Mouse (Mus musculus): ENCODE data around the gene Olfr190. TPM values are rescaled to one million over a fixed set of nuclear protein-coding genes. Genes with fewer than 3 reads are reported as not detected.
"Not testable (repeated sequence)": the region's sequence is repeated elsewhere in the genome, so short reads cannot be mapped to it uniquely, and the experiment has no call there.

Olfr190 gene
- polyA plus RNA-seq, 1 experiment, result not detected

DNA sequence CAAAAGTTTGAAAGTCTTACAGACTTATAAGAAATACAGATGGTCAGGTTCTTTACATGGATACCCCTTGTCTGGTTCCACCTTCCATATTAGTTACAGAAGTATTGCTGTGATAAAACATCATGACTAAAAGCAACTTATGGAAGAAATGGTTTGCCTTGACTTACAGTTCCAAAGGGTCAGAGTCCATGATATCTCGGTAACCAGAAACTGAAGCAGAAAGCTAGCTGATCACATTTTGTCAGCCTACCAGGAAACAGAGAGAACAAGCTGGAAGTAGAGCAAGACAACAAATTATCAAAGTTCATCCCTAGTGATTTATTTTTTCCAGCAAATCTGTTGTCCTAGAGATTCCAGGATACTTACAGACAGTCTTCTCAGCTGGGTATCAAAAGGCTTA, 4.3 kb downstream of the Olfr190 start:
- Histone ChIP-seq H3K9me3 (replicated peaks; ENCODE audit: control insufficient read depth, insufficient read depth, low read length, poor library complexity, severe bottlenecking) (no peaks in the 10 kb centered on the region), H3K27ac (ENCODE audit: insufficient read depth, low read length) (no peak overlapping the region), H3K9ac (ENCODE audit: low read depth, poor library complexity, severe bottlenecking) (no peak overlapping the region), H3K4me1 (ENCODE audit: control insufficient read depth, insufficient read depth, low read length) (no peaks in the 10 kb centered on the region), H3K27me3 (ENCODE audit: control insufficient read depth, insufficient read depth, low read length, poor library complexity, severe bottlenecking) (no peaks in the 10 kb centered on the region), H3K4me3 (ENCODE audit: low read depth, low read length) (no peak overlapping the region), H3K36me3 (ENCODE audit: control insufficient read depth, insufficient read depth, low read length, poor library complexity, severe bottlenecking) (no peaks in the 10 kb centered on the region)
- TF ChIP-seq POLR2A (IDR thresholded peaks at IDR 0.05; ENCODE audit: insufficient read depth, low read length) (no peak), CTCF (IDR thresholded peaks at IDR 0.05; ENCODE audit: low read depth, low read length) (no peak), EP300 (IDR thresholded peaks at IDR 0.05; ENCODE audit: insufficient read depth, low read depth, low read length) (no peak)

DNA sequence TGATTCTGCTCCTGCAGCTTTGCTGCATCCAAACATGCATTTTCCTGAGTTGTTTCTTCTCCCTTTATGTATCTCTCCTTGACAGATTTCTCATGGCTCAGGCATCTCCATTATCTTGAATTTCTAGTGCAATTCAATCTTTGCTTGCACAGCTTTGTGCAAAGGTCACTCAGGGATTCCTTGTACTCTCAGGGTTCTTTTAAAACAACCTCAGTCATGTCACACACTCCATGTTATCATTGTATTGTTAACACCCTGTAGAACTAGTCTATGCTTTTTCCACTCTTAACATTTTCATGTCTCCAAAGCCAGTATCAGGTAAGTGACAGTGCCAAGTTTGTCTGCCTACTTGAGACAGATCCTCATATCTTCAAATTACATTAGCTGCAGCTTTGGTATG, 6.0 kb downstream of the Olfr190 start:
- Histone ChIP-seq H3K27me3 (ENCODE audit: control insufficient read depth, insufficient read depth, low read length, poor library complexity, severe bottlenecking) (no peaks in the 10 kb centered on the region), H3K4me3 (ENCODE audit: low read depth, low read length) (no peak overlapping the region), H3K36me3 (ENCODE audit: control insufficient read depth, insufficient read depth, low read length, poor library complexity, severe bottlenecking) (no peaks in the 10 kb centered on the region), H3K9ac (ENCODE audit: low read depth, poor library complexity, severe bottlenecking) (no peak overlapping the region), H3K27ac (ENCODE audit: insufficient read depth, low read length) (no peak overlapping the region), H3K4me1 (ENCODE audit: control insufficient read depth, insufficient read depth, low read length) (no peaks in the 10 kb centered on the region), H3K9me3 (replicated peaks; ENCODE audit: control insufficient read depth, insufficient read depth, low read length, poor library complexity, severe bottlenecking) (no peaks in the 10 kb centered on the region)
- TF ChIP-seq POLR2A (IDR thresholded peaks at IDR 0.05; ENCODE audit: insufficient read depth, low read length), result no peak
- no peak for TF ChIP-seq CTCF (IDR thresholded peaks at IDR 0.05; ENCODE audit: low read depth, low read length)
- TF ChIP-seq EP300 (IDR thresholded peaks at IDR 0.05; ENCODE audit: insufficient read depth, low read depth, low read length), result no peak

DNA sequence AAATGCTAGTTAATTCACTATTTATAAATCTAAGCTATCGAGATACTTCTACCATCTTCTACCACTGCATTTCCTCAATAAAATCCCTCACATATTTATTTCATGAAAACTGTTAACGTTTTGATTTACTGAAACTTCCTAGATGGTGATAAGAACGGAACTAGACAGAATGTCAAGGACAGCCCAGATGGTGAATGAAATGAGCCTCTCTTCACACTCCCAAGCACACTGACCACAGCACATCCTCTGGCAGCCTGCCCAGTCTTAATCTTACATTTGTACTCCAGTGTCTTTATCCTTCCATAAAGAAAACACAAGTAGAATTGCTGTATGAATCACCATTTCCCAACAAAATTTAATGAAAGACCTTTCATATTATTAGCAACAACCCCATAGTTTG, 15.4 kb downstream of the Olfr190 start:
- H3K9me3 ChIP-seq (replicated peaks; ENCODE audit: control insufficient read depth, insufficient read depth, low read length, poor library complexity, severe bottlenecking); H3K36me3 ChIP-seq (ENCODE audit: control insufficient read depth, insufficient read depth, low read length, poor library complexity, severe bottlenecking); H3K9ac ChIP-seq (ENCODE audit: low read depth, poor library complexity, severe bottlenecking): not testable (repeated sequence)

DNA sequence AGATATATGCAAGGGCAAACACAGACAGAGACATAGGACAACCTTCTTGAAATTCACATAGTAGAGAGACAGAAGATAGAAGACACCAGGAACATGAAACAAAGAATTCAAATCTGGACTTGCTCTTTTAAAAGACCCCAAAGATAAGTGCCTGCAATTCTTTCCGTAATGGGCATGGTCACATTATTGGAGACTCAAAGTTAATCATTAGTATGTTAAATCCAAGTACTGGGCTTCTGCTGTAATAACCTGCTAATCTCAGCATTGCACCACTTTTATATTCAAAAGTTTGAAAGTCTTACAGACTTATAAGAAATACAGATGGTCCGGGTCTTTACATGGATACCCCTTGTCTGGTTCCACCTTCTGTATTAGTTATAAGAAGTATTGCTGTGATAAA, 28.5 kb downstream of the Olfr190 start:
- H3K9ac ChIP-seq (ENCODE audit: low read depth, poor library complexity, severe bottlenecking); H3K4me1 ChIP-seq (ENCODE audit: control insufficient read depth, insufficient read depth, low read length); H3K27ac ChIP-seq (ENCODE audit: insufficient read depth, low read length); H3K36me3 ChIP-seq (ENCODE audit: control insufficient read depth, insufficient read depth, low read length, poor library complexity, severe bottlenecking); H3K4me3 ChIP-seq (ENCODE audit: low read depth, low read length); H3K9me3 ChIP-seq (replicated peaks; ENCODE audit: control insufficient read depth, insufficient read depth, low read length, poor library complexity, severe bottlenecking); H3K27me3 ChIP-seq (ENCODE audit: control insufficient read depth, insufficient read depth, low read length, poor library complexity, severe bottlenecking): not testable (repeated sequence)

More for the DNA sequence above, 15.4 kb downstream of the Olfr190 start:
- not testable (repeated sequence) for H3K27ac ChIP-seq (ENCODE audit: insufficient read depth, low read length); H3K4me1 ChIP-seq (ENCODE audit: control insufficient read depth, insufficient read depth, low read length); H3K4me3 ChIP-seq (ENCODE audit: low read depth, low read length); H3K27me3 ChIP-seq (ENCODE audit: control insufficient read depth, insufficient read depth, low read length, poor library complexity, severe bottlenecking)

DNA sequence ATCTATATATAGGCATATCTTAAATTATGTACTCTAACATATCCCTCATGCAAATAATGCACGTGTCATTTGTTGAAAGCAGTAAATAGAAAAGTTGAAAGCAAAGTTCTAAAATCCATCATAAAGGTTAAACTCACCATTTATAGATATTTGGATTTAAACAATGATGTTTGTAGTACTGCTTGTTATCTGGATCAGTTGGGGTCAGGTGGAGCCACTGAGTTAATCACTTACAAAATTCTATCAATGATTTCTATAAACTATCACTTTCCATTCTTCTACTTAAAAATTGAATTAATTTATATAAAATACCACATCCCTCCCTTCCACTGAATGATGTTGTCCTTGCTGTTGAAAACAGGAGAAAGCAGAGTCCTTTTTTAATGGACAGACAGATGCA, 28.9 kb downstream of the Olfr190 start:
- H3K4me1 ChIP-seq (ENCODE audit: control insufficient read depth, insufficient read depth, low read length), result no peaks in the 10 kb centered on the region
- H3K9me3 ChIP-seq (replicated peaks; ENCODE audit: control insufficient read depth, insufficient read depth, low read length, poor library complexity, severe bottlenecking), result no peaks in the 10 kb centered on the region
- TF ChIP-seq POLR2A (IDR thresholded peaks at IDR 0.05; ENCODE audit: insufficient read depth, low read length) (no peak), EP300 (IDR thresholded peaks at IDR 0.05; ENCODE audit: insufficient read depth, low read depth, low read length) (no peak), CTCF (IDR thresholded peaks at IDR 0.05; ENCODE audit: low read depth, low read length) (no peak)
- no peak overlapping the region for H3K4me3 ChIP-seq (ENCODE audit: low read depth, low read length)
- H3K36me3 ChIP-seq (ENCODE audit: control insufficient read depth, insufficient read depth, low read length, poor library complexity, severe bottlenecking), result no peaks in the 10 kb centered on the region
- no peak overlapping the region for H3K27ac ChIP-seq (ENCODE audit: insufficient read depth, low read length)
- H3K9ac ChIP-seq (ENCODE audit: low read depth, poor library complexity, severe bottlenecking), result no peak overlapping the region
- H3K27me3 ChIP-seq (ENCODE audit: control insufficient read depth, insufficient read depth, low read length, poor library complexity, severe bottlenecking), result no peaks in the 10 kb centered on the region

DNA sequence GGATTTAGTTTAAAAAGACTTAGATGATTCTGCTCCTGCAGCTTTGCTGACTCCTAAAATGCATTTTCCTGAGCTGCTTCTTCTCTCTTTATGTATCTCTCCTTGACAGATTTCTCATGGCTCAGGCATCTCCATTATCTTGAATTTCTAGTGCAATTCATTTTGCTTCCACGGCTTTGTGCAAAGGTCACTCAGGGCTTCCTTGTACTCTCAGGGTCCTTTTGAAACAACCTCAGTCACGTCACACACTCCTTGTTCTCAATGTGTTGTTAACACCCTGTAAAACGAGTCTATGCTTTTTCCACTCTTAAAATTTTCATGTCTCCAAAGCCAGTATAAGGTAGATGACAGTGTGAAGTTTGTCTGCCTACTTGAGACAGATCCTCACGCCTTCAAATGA, 30.2 kb downstream of the Olfr190 start:
- Histone ChIP-seq H3K27ac (ENCODE audit: insufficient read depth, low read length) (no peak overlapping the region), H3K27me3 (ENCODE audit: control insufficient read depth, insufficient read depth, low read length, poor library complexity, severe bottlenecking) (no peaks in the 10 kb centered on the region), H3K4me1 (ENCODE audit: control insufficient read depth, insufficient read depth, low read length) (no peaks in the 10 kb centered on the region), H3K36me3 (ENCODE audit: control insufficient read depth, insufficient read depth, low read length, poor library complexity, severe bottlenecking) (no peaks in the 10 kb centered on the region), H3K9me3 (replicated peaks; ENCODE audit: control insufficient read depth, insufficient read depth, low read length, poor library complexity, severe bottlenecking) (no peaks in the 10 kb centered on the region), H3K4me3 (ENCODE audit: low read depth, low read length) (no peak overlapping the region), H3K9ac (ENCODE audit: low read depth, poor library complexity, severe bottlenecking) (no peak overlapping the region)
- no peak for TF ChIP-seq EP300 (IDR thresholded peaks at IDR 0.05; ENCODE audit: insufficient read depth, low read depth, low read length)
- no peak for TF ChIP-seq POLR2A (IDR thresholded peaks at IDR 0.05; ENCODE audit: insufficient read depth, low read length)
- TF ChIP-seq CTCF (IDR thresholded peaks at IDR 0.05; ENCODE audit: low read depth, low read length), result no peak

DNA sequence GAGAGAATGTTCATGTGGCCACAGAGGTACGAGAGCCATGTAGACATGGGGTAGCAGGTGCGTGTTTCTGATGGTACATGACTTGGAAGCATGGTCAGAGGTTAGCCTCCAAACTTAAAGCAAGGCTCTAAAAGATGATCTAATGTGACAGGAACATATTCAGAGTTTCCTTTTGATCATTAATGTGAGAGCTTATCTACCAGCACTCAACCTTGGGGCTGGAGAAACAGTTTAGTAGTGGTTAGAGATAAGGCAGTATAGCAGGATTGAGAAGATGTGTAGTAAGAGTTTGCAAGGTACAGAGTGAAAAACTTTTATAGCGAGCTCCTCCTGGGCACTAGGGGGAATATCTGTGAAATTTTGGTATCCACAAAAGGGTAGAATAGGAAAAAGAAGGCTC, 32.0 kb downstream of the Olfr190 start:
- Histone ChIP-seq H3K36me3 (ENCODE audit: control insufficient read depth, insufficient read depth, low read length, poor library complexity, severe bottlenecking) (no peaks in the 10 kb centered on the region), H3K27ac (ENCODE audit: insufficient read depth, low read length) (no peak overlapping the region), H3K9ac (ENCODE audit: low read depth, poor library complexity, severe bottlenecking) (no peak overlapping the region), H3K27me3 (ENCODE audit: control insufficient read depth, insufficient read depth, low read length, poor library complexity, severe bottlenecking) (no peaks in the 10 kb centered on the region), H3K9me3 (replicated peaks; ENCODE audit: control insufficient read depth, insufficient read depth, low read length, poor library complexity, severe bottlenecking) (no peaks in the 10 kb centered on the region), H3K4me1 (ENCODE audit: control insufficient read depth, insufficient read depth, low read length) (no peaks in the 10 kb centered on the region), H3K4me3 (ENCODE audit: low read depth, low read length) (no peak overlapping the region)
- TF ChIP-seq CTCF (IDR thresholded peaks at IDR 0.05; ENCODE audit: low read depth, low read length), result no peak
- no peak for TF ChIP-seq POLR2A (IDR thresholded peaks at IDR 0.05; ENCODE audit: insufficient read depth, low read length)
- no peak for TF ChIP-seq EP300 (IDR thresholded peaks at IDR 0.05; ENCODE audit: insufficient read depth, low read depth, low read length)

Measured in ES-Bruce4 (cell line).